ENCODE assay signal across 16 mouse cellular contexts in the genomic region with DNA sequence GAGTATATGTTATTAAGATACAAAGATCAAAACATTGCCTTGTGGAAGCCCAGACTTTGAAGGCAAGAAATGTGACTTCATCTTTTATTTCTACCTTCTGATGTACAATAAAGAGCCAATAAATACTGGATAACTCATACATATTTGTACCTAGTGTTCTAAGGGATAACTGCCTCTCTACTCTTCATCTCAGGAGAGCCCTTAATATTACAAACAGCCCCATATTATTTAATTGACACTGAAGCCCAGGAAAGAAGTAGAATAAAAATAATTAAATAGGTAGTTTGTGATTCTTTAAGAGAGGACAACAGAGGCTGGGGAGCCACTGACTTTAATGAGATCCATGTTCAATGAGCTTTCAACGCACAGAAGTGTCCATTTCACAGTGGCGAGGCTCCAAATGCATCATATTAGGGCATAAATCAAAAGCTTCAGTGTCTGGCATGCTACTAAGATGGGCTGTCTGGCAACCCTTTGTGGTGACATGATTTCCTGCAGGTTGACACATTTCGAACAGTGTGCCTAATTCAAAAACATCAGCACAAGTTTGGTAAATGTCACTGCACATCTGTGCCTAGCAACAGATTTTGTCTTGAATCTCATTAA.
"Had no signal": no experiment of that assay in that cellular context is flagged by ENCODE, and none has a peak within 500 bp of the region (broad histone marks: within the 10 kb centered on the region; RNA-seq: fewer than 3 reads in every experiment).

No protein-coding gene starts in this region.

- H3K4me2 ChIP-seq: lung, embryonic 14.5 days; midbrain, embryonic 11.5 days; midbrain, embryonic 13.5 days; stomach, embryonic 15.5 days had no signal

- H3K27ac ChIP-seq: liver, embryonic 14.5 days; macrophage; midbrain, embryonic 13.5 days; stomach, embryonic 15.5 days; stomach, postnatal 0 days had no signal

- ATAC-seq: midbrain, embryonic 13.5 days; midbrain, embryonic 16.5 days had no signal

- H3K4me3 ChIP-seq: megakaryocyte, embryonic 14.5 days; midbrain, embryonic 13.5 days; stomach, embryonic 15.5 days had no signal

- H3K27me3 ChIP-seq: megakaryocyte, embryonic 14.5 days; midbrain, embryonic 13.5 days; stomach, embryonic 15.5 days had no signal

- H3K36me3 ChIP-seq: midbrain, embryonic 13.5 days; stomach, embryonic 15.5 days had no signal

- DNase-seq: lung, adult 18-20 months; lung, embryonic 14.5 days; lung, postnatal 14 days; lung, postnatal 36 days; right cerebral cortex, postnatal 14 days; thymus, adult 2 months; thymus, postnatal 25 days; thymus, postnatal 4 days had no signal

- H3K4me1 ChIP-seq: megakaryocyte, embryonic 14.5 days; midbrain, embryonic 13.5 days; stomach, embryonic 15.5 days had no signal

- H3K9ac ChIP-seq: liver, embryonic 14.5 days; lung, embryonic 14.5 days; midbrain, embryonic 13.5 days; stomach, embryonic 15.5 days had no signal

- H3K9me3 ChIP-seq: megakaryocyte, embryonic 14.5 days; midbrain, embryonic 13.5 days; stomach, embryonic 15.5 days had no signal
